Mouse (Mus musculus) liver, adult 2 months (tissue): ENCODE results near the gene St3gal6. TPM values are rescaled to one million over a fixed set of nuclear protein-coding genes. Genes with fewer than 3 reads are reported as not detected.

Experiments
- DNase-seq: peaks from one replicate; pipeline ENCODE4 v3.0.0-alpha.2; 2011; ENCODE audit warnings: low read depth, low spot score; ENCODE audit errors: extremely low read depth
- H3K27ac ChIP-seq: fragments of 200-500 bp; replicated peaks from 2 replicates; pipeline ENCODE4 v1.5.1; 2012; ENCODE audit warnings: low read depth, mild to moderate bottlenecking, control low read depth, inconsistent platforms, low read length; ENCODE audit not compliant: insufficient read depth
- H3K27me3 ChIP-seq: fragments of 200-500 bp; 2 replicates; pipeline ENCODE4 v1.6.1; 2012; ENCODE audit warnings: mild to moderate bottlenecking, moderate library complexity, low read length, inconsistent platforms; ENCODE audit not compliant: control insufficient read depth, insufficient read depth
- H3K36me3 ChIP-seq: fragments of 200-500 bp; 2 replicates; pipeline ENCODE4 v1.6.1; 2012; ENCODE audit warnings: low read length, inconsistent platforms; ENCODE audit not compliant: control insufficient read depth, insufficient read depth
- H3K4me1 ChIP-seq: fragments of 200-500 bp; 2 replicates; pipeline ENCODE4 v1.6.1; 2011; ENCODE audit warnings: low read length; ENCODE audit not compliant: control insufficient read depth, insufficient read depth
- H3K4me3 ChIP-seq: fragments of 200-500 bp; 2 replicates; pipeline ENCODE4 v1.5.1; 2011; ENCODE audit warnings: low read depth, mild to moderate bottlenecking, control low read depth, low read length, moderate library complexity; ENCODE audit not compliant: insufficient read depth
- H3K79me2 ChIP-seq: fragments of 200-500 bp; 2 replicates; pipeline ENCODE4 v1.6.1; 2012; ENCODE audit warnings: inconsistent platforms, mild to moderate bottlenecking, low read length, moderate library complexity; ENCODE audit not compliant: control insufficient read depth, insufficient read depth
- H3K9ac ChIP-seq: fragments of 200-500 bp; 2 replicates; pipeline ENCODE4 v1.6.1; 2012; ENCODE audit warnings: low read depth, mild to moderate bottlenecking, control low read depth, inconsistent platforms, low read length
- CTCF ChIP-seq: fragments of 200-500 bp; IDR thresholded peaks from 2 replicates; pipeline ENCODE4 v1.5.1; 2011; ENCODE audit warnings: low read depth, low read length, control low read depth
- POLR2A ChIP-seq: fragments of 200-500 bp; IDR thresholded peaks from 2 replicates; pipeline ENCODE4 v1.6.1; 2011; ENCODE audit warnings: low read length, control low read depth; ENCODE audit not compliant: insufficient read depth; ENCODE audit errors: extremely low read depth
- WGBS: fragments of 180-500 bp; shearing (Covaris S2); methylation state at CpG from one replicate; pipeline ENCODE4 v1.1.7; 2018; 5-methylcytosine and 5-hydroxymethylcytosine counted together
- polyA plus RNA-seq: library from polyadenylated mRNA; depleted of rRNA; stranded (reverse); fragments of >200 nt; gene quantifications from 2 replicates; pipeline ENCODE4 v1.2.3, GENCODE M21; 2012
- total RNA-seq: library from RNA; depleted of rRNA; stranded (reverse); fragments of >200 nt; gene quantifications from 2 replicates; pipeline ENCODE4 v1.2.3, GENCODE M21; 2014

The St3gal6 gene
- total and polyA plus RNA-seq, 2 experiments = 4.8 to 5.1 TPM

- Histone ChIP-seq H3K4me1 (no peaks in the 10 kb centered on the region), H3K79me2 (no peaks in the 10 kb centered on the region), H3K36me3 (no peaks in the 10 kb centered on the region), H3K4me3 (no peak overlapping the region), H3K27me3 (no peaks in the 10 kb centered on the region), H3K9ac (no peak overlapping the region), H3K27ac (no peak overlapping the region)
- no peak for TF ChIP-seq CTCF
- no peak for TF ChIP-seq POLR2A
- WGBS = 43% methylated on average over 2 of the region's 2 CpGs
- DNase-seq = no peak
Measured at GRCm38 (mm10) chr16:58548042-58548441, 24.0 kb upstream of the St3gal6 start.

- H3K27ac ChIP-seq = no peak overlapping the region
- H3K9ac ChIP-seq = no peak overlapping the region
- H3K27me3 ChIP-seq = no peaks in the 10 kb centered on the region
- TF ChIP-seq POLR2A (no peak), CTCF (no peak)
- H3K4me1 ChIP-seq = no peaks in the 10 kb centered on the region
- no peaks in the 10 kb centered on the region for H3K79me2 ChIP-seq
- H3K36me3 ChIP-seq = no peaks in the 10 kb centered on the region
- DNase-seq = no peak
- H3K4me3 ChIP-seq = no peak overlapping the region
- WGBS = 16% methylated on average over 1 of the region's 1 CpGs
Measured at GRCm38 (mm10) chr16:58546128-58546527, 22.1 kb upstream of the St3gal6 start.

GRCm38 (mm10) chr16:58539490-58539889 is 15.4 kb upstream of the St3gal6 start:
- Histone ChIP-seq H3K27ac (no peak overlapping the region), H3K27me3 (no peaks in the 10 kb centered on the region), H3K36me3 (no peaks in the 10 kb centered on the region), H3K4me1 (peaks cover 1% of the 10 kb centered on the region; the same call in 1 of the 2 replicates), H3K79me2 (no peaks in the 10 kb centered on the region), H3K9ac (no peak overlapping the region), H3K4me3 (no peak overlapping the region)
- DNase-seq = no peak
- TF ChIP-seq POLR2A = no peak
- TF ChIP-seq CTCF = no peak
- 97% methylated on average over 1 of the region's 1 CpGs for WGBS

GRCm38 (mm10) chr16:58539011-58539410 is 15.0 kb upstream of the St3gal6 start:
- TF ChIP-seq POLR2A (no peak), CTCF (no peak)
- WGBS = 24% methylated on average over 2 of the region's 2 CpGs
- Histone ChIP-seq H3K9ac (no peak overlapping the region), H3K27me3 (no peaks in the 10 kb centered on the region), H3K4me1 (peaks cover 1% of the 10 kb centered on the region; the same call in 1 of the 2 replicates), H3K4me3 (no peak overlapping the region), H3K36me3 (no peaks in the 10 kb centered on the region), H3K27ac (no peak overlapping the region), H3K79me2 (no peaks in the 10 kb centered on the region)
- peak; percentile 56 for DNase-seq

GRCm38 (mm10) chr16:58536076-58536475 is 12.0 kb upstream of the St3gal6 start:
- Histone ChIP-seq H3K79me2 (no peaks in the 10 kb centered on the region), H3K4me3 (no peak overlapping the region), H3K9ac (no peak overlapping the region), H3K4me1 (peaks cover 1% of the 10 kb centered on the region; the same call in 1 of the 2 replicates), H3K27me3 (no peaks in the 10 kb centered on the region), H3K27ac (no peak overlapping the region), H3K36me3 (no peaks in the 10 kb centered on the region)
- 63% methylated on average over 2 of the region's 2 CpGs for WGBS
- DNase-seq = peak; percentile 75
- TF ChIP-seq POLR2A (no peak), CTCF (no peak)

GRCm38 (mm10) chr16:58535236-58535635 is 11.2 kb upstream of the St3gal6 start:
- H3K27ac ChIP-seq = no peak overlapping the region
- 83% methylated on average over 5 of the region's 5 CpGs for WGBS
- no peaks in the 10 kb centered on the region for H3K36me3 ChIP-seq
- TF ChIP-seq POLR2A = no peak
- no peak for TF ChIP-seq CTCF
- peaks cover 1% of the 10 kb centered on the region; the same call in 1 of the 2 replicates for H3K4me1 ChIP-seq
- no peak for DNase-seq
- no peak overlapping the region for H3K9ac ChIP-seq
- H3K79me2 ChIP-seq = no peaks in the 10 kb centered on the region
- H3K27me3 ChIP-seq = no peaks in the 10 kb centered on the region
- H3K4me3 ChIP-seq = no peak overlapping the region
